Mouse (Mus musculus): ENCODE measurements at regions not wholly inside any gene's neighbourhood (a gene's known extent, or its start where the extent isn't known, plus 50 kb on each side); places are given as distances from the start of the nearest gene placed in this dataset.
"Not testable (repeated sequence)": the region's sequence is repeated elsewhere in the genome, so short reads cannot be mapped to it uniquely, and the experiment has no call there.

DNA sequence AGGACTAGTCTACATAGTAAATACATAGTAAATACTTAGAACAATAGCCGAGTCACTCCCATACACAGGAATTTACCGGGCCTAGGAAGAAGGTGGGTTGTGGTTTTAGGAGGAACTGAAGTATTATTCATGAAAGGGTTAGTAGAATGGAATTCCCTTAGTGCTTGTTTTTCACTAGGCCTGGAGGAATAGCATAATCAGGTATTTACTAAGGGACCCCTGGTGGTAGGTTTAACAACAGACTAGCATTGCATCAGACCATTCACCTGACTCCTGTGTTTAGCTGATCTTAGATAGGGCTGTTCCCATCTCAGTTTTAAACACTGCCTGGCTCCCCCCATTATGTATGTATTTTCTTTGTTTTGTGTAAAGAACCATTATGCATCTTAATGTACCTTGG, 339.0 kb downstream of the Dync2h1 start:
- DNase-seq (ENCODE audit: low spot score in 2 of 2): not testable (repeated sequence)

DNA sequence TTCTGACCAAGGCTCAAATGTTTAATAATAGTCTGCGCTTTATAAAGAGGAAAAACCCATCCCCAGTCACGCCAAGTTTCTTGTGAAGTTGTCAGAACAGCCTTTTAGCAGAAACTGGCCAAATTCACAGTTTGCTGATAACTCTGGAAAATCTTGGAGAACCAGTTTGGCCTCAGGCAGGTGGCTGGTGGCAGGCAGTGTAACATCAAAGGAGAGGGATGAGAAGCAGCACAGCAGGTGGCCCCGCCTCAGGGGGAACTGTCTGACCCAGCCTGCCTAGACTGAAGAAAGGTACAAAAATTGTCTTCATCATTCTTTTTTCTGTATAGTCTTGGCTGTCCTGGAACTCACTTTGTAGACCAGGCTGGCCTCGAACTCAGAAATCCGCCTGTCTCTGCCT, 349.3 kb downstream of the Dync2h1 start:
- not testable (repeated sequence) for DNase-seq (ENCODE audit: low spot score in 2 of 2)

GRCm38 (mm10) chr9:6834470-6834869, 349.8 kb downstream of the Dync2h1 start:
- DNase-seq (ENCODE audit: low spot score in 2 of 2): no peak

GRCm38 (mm10) chr9:6832862-6833261, 351.4 kb downstream of the Dync2h1 start:
- DNase-seq (ENCODE audit: low spot score in 2 of 2): no peak

DNA sequence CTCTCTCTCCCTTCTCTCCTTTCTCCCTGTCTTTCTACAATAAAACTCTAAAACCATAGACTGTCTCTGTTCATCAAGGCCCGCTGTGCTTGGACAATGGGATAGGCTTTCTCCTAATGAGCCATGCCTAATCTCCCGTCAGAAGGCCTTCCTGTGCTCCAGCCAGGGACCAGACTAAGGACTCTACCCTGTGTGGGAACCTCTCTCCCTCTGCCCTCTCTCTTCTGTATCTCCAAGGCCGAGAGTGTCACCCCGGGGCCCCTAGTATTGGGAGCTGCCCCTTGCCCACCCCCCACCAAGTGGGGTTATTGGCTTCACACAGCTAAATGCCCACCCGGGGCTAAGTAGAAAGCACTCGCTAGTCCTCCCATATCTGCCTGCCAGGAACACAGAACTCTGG, 352.6 kb downstream of the Dync2h1 start:
- not testable (repeated sequence) for DNase-seq (ENCODE audit: low spot score in 2 of 2)

DNA sequence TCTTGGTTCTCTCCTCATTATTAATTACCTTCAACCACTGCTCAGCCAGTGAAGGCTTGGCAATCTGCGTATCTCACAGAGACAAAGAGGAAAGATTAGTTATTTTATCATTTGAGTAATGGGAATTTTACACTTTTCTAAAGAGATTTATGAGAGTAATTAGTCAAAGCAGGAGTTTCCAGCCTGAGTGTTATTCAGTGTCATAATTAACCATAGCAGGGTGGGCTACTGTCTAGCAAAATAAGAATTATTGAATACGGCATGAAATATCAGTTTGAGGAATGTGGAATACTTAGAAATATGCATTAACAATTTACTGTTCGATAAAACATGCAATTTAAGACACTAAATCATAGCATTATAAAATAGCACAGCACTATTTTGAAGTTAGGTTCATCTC, 357.7 kb downstream of the Dync2h1 start:
- DNase-seq (ENCODE audit: low spot score in 2 of 2): no peak

GRCm38 (mm10) chr9:6825609-6826008, 358.6 kb downstream of the Dync2h1 start:
- no peak for DNase-seq (ENCODE audit: low spot score in 2 of 2)

DNA sequence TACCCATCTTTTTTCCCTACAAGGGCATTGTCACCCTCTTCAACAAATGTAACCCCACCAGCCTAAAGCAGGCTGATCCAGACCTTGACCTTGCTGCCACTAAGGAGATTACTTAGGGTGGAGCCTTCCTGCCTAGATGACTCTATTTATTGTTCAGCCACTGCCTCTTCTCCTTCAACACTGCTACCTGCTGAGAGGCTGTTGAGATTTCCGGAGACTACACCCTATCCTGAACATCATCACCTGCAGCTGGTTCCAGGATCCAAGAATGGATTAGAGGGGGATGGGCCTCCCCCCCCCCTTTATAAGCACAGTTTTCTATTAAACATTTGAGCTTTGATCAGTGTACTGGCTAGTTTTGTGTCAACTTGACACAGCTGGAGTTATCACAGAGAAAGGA, 360.3 kb downstream of the Dync2h1 start:
- DNase-seq (ENCODE audit: low spot score in 2 of 2): not testable (repeated sequence)

- no peak for DNase-seq (ENCODE audit: low spot score in 2 of 2)
Observed at GRCm38 (mm10) chr9:6823536-6823935, 360.7 kb downstream of the Dync2h1 start.

DNA sequence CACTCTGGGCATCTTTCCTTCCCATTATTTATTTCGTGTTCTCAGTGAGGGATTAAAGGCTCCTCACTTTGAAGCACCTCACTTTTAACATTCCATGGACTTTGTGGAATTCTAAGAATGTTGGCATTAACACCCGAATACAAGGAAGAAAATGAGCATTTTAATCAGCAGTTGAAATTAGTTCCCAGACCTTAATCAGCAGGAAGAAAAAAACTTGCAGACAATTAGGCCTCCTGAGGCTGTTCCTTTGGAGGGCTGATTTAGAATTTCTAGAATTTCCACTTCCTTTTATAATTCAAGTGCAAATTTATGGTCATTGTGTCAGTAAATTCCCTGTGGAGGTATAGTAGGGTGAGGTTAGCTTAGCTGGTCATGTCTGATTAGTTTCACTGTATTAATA, 407.6 kb downstream of the Dync2h1 start:
- DNase-seq (ENCODE audit: low spot score in 2 of 2): no peak

DNA sequence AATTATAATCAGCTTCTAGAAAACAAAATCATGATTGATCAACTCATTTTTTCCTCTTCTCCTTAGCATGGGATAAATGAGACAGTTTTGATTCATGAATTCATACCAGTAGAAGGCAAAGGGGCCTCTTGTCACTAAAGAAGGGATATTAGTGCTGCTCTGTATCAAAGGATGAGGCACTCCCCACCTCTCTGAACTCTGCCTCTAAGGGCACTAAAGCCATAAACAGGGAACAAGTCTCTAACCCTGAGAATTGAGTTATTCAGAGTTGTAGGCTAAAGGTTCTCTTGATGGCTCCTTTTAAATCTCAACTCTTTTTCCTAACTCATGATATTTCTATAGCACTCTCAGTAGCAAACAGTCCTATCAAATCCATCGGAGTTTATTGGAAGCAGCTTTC, 442.8 kb downstream of the Dync2h1 start:
- DNase-seq (ENCODE audit: low spot score in 2 of 2): no peak

DNA sequence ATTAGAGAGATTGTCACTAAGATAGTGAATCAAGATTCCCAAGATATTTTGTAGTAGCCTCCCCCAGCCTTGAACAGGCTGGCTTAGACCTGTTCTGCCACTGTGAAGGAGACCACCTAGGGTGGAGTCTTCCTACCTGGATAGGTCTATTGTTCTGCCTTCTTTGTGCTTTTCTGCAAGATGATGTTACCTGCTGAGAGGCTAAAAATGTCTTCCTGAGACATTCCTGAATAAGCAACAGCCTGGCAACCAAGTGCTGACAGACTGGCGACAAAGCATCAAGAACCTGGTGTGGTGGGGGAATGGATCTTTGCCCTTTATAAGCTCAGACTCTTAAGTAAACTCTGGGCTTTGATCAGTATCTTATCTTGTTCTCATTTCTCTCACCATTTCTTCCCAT, 447.8 kb downstream of the Dync2h1 start:
- no peak for DNase-seq (ENCODE audit: low spot score in 2 of 2)

DNA sequence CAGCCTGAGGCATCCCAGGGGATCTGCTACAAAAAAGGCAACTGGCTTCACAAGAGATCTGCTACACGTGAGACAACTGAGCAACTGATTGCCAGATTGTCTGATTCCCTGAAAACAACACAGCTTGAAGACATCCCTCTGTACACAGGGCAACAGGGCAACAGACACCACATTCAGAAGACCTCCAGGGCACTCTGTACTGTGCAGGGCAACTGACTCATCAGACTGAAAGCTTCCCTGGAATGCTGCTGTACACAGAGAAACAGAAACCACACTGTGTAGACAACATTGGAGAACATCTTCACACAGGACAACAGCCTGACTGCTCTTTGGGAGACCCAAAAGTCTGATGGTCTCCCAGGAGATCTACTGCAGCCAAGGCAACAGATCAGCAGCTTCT, 456.8 kb upstream of the Ddi1 start:
- no peak for DNase-seq (ENCODE audit: low spot score in 2 of 2)

GRCm38 (mm10) chr9:6677225-6677718, 407.6 kb upstream of the Ddi1 start:
- no peak for DNase-seq (ENCODE audit: low spot score in 2 of 2)

- DNase-seq (ENCODE audit: low spot score in 2 of 2): peak; percentile 59 to 71
Observed at GRCm38 (mm10) chr9:6668001-6668969, 398.6 kb upstream of the Ddi1 start.

DNA sequence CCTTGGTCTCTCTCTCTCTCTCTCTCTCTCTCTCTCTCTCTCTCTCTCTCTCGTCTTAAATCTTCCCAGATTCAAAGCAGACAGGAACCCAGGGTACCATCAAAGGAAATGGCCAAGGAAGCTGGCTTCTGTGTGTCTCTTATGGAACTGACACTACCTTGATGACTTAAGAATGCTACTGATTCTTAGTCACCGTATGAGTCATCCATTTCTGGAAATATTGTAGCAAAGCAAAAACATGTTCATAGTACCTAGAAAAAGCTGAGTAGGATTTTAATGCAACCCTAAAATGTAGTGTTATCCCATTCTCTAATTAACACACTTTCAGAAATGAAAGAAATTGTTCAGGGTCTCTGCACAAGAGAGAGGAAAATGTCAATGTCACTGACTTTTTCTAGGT, 396.0 kb upstream of the Ddi1 start:
- DNase-seq (ENCODE audit: low spot score in 2 of 2): no peak

GRCm38 (mm10) chr9:6652267-6652994, 382.8 kb upstream of the Ddi1 start:
- no peak for DNase-seq (ENCODE audit: low spot score in 2 of 2)

DNA sequence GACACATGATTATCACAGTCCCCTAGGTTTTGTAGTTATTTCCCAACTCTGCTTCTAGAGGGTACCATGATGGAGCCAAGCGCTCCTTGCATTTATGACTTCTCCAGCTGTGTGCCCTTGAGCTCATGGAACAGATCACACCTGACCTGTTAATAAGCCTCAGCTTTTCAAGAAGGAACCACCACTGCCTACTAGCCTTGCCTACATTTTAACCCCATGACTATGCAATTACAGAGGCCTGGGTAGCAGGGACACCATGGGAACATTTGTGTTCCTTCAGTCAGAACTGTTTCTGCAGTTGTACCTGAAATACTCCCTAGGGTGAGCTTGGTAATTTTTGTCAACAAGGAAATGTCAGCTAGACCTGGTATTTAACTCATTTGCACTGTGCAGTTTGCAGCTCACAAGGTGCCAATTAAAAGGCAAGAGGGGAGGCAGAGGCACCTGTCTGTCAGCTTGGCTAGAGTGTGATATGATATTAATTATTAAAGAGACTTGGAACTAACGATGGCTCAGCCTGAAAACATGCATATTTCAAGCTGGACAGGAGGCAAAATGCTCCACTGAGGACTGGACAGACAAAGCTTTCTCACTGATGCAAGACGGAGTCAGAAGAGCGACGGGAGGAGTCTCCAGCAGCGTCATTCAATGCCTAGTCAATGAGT, 382.1 kb upstream of the Ddi1 start:
- DNase-seq (ENCODE audit: low spot score in 2 of 2): no peak

DNA sequence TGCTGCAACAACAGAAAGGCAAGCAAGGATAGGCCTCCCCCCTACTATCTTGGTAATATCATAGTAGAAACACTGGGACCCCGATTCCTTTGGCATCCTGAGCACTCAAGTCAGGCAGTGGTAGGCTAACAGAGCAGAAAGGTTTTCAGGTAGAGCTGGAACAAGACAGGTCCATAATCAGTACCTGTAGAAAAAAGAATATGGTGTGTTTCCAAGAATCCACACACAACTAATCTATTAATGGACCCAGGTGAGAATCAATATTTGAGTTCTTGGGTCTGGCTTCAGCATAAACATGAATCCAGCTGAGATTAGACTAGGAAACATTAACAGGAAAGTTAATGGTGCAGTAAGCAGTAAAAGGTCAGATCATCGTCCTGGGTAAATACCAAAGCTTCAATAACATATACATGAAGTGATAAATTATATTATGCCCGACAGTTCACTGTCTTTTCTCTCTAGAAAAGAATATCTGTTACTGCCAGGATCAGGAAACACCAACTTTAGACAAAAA, 376.2 kb upstream of the Ddi1 start:
- no peak for DNase-seq (ENCODE audit: low spot score in 2 of 2)

DNA sequence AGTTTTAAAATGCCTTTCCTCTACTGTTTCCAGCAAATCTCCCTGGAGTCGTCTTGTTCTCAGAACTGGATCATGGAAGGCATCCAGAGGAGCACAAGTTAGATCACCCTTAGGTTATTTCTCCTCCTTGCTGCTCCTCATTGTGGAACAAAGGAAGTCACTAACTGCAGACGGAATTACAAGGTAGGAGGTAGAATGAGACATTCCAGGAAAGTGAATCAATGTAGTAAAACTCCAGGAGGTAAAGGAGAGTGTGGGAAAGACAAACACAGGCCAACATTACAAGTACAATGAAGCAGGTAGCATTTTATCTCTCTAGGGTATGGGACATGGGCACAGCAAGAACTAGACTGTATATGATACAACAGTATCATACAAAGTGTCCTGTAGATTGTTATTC, 375.7 kb upstream of the Ddi1 start:
- no peak for DNase-seq (ENCODE audit: low spot score in 2 of 2)

DNA sequence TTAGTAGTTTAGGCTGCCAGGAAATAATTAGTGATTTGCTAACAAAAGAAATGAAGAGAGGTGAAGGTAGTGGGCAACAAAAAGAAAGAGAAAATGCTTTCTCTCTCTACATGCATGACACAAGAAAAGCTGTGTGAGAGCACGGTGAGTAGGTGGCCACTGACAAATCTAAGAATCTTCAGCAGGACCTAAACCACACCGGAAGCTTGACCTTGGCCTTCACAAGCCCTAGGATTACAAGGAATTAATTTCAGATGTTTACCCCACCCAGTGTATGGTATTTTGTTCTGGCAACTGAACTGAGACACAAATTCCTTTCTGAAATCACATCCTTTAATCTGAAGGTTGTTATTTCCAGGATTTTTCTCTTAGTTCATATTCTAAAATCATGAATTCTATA, 347.5 kb upstream of the Ddi1 start:
- no peak for DNase-seq (ENCODE audit: low spot score in 2 of 2)

GRCm38 (mm10) chr9:6609284-6609627, 339.6 kb upstream of the Ddi1 start:
- no peak for DNase-seq (ENCODE audit: low spot score in 2 of 2)
